Mouse (Mus musculus) forebrain, embryonic 13.5 days (tissue): ENCODE results near the gene Tmem138. TPM values are rescaled to one million over a fixed set of nuclear protein-coding genes. Genes with fewer than 3 reads are reported as not detected.
A peak's percentile ranks its signal among the peaks of the same experiment; 100 is the strongest.
"Not testable (repeated sequence)": the region's sequence is repeated elsewhere in the genome, so short reads cannot be mapped to it uniquely, and the experiment has no call there.

Experiments used
- ATAC-seq: fragments of 200-750 bp; cut with Nextera tagmentation; 2 replicates; pipeline ENCODE4 v1.8.0; 2017
- H3K27ac ChIP-seq: fragments of 300-500 bp; sonication (generic); 2 replicates; pipeline ENCODE4 v1.5.1; 2015; ENCODE audit warnings: inconsistent platforms, mild to moderate bottlenecking, moderate library complexity
- H3K27me3 ChIP-seq: fragments of 300-500 bp; sonication (generic); 2 replicates; pipeline ENCODE4 v1.6.1; 2015; ENCODE audit warnings: mild to moderate bottlenecking, inconsistent platforms
- H3K36me3 ChIP-seq: fragments of 300-500 bp; sonication (generic); 2 replicates; pipeline ENCODE4 v1.6.1; 2015; ENCODE audit warnings: mild to moderate bottlenecking, inconsistent platforms; ENCODE audit not compliant: poor library complexity, severe bottlenecking
- H3K4me1 ChIP-seq: fragments of 300-500 bp; sonication (generic); 2 replicates; pipeline ENCODE4 v1.6.1; 2015; ENCODE audit warnings: inconsistent platforms
- H3K4me2 ChIP-seq: fragments of 300-500 bp; sonication (generic); 2 replicates; pipeline ENCODE4 v1.6.1; 2015; ENCODE audit warnings: inconsistent platforms, mild to moderate bottlenecking, moderate library complexity
- H3K4me3 ChIP-seq: fragments of 300-500 bp; sonication (generic); 2 replicates; pipeline ENCODE4 v1.5.1; 2015; ENCODE audit warnings: mild to moderate bottlenecking, inconsistent platforms
- H3K9ac ChIP-seq: fragments of 300-500 bp; sonication (generic); 2 replicates; pipeline ENCODE4 v1.6.1; 2015; ENCODE audit warnings: mild to moderate bottlenecking, inconsistent platforms
- H3K9me3 ChIP-seq: fragments of 300-500 bp; sonication (generic); replicated peaks from 2 replicates; pipeline ENCODE4 v1.6.1; 2016; ENCODE audit warnings: inconsistent platforms
- WGBS: fragments of 180-500 bp; shearing (Covaris S2); methylation state at CpG from one replicate; pipeline ENCODE4 v1.1.7; 2015; 5-methylcytosine and 5-hydroxymethylcytosine counted together
- polyA plus RNA-seq: library from polyadenylated mRNA; unstranded; fragments of >200 nt; fragmentation: Nextera tagmentation; extraction: Ambion mirVana; gene quantifications from 2 replicates; pipeline ENCODE4 v1.2.1, GENCODE M21; 2015

Gene Tmem138
- polyA plus RNA-seq, 1 experiment from 2014 or later, result 44.7 TPM

GRCm38 (mm10) chr19:10562351-10562750, 14.8 kb downstream of the Tmem138 start:
- WGBS, result 60% methylated on average over 5 of the region's 5 CpGs
- no peaks in the 10 kb centered on the region for H3K4me1 ChIP-seq
- no peak for ATAC-seq
- no peak overlapping the region for H3K27ac ChIP-seq
- no peak overlapping the region for H3K9ac ChIP-seq
- no peaks in the 10 kb centered on the region for H3K9me3 ChIP-seq
- no peak overlapping the region for H3K4me2 ChIP-seq
- H3K27me3 ChIP-seq, result no peaks in the 10 kb centered on the region
- H3K36me3 ChIP-seq, result no peaks in the 10 kb centered on the region
- no peak overlapping the region for H3K4me3 ChIP-seq

DNA sequence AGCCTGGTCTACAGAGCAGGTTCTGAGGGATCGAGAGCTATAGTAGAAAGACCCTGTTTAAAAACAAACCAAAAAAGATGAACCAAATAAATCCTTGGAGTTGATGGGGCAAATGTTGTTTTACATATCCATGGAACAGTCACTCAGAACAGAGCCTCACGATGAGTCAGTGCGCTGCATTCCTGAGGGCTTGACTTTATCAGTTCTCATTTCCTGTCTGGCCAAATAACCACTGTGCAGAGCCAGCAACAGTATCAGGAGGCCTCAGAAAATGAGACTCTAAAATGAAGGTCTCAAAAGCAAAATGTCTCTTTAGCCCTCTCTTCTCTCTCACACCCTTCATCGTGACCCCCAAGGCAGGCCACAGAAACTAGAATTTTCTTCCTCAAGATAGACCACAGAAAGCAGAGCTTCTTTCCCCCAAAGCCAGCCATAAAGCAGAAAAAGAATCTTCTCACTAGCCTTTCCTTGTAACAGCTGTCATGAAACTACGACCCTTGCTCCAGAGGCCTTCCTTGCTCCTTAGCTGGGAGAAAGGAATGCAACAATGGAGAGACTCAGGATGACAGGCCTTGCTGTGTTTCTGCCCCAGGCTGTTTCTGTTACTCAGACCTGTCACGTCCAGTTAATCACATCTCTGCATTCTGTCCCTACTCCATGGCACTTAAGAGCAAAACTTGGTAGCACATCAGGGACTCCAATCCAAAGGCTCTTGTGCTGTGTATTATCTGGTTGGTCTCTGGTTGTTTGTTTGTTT, 15.4 kb downstream of the Tmem138 start:
- ATAC-seq, result no peak
- WGBS, result 76% methylated on average over 6 of the region's 6 CpGs
- H3K4me3 ChIP-seq, result no peak overlapping the region

DNA sequence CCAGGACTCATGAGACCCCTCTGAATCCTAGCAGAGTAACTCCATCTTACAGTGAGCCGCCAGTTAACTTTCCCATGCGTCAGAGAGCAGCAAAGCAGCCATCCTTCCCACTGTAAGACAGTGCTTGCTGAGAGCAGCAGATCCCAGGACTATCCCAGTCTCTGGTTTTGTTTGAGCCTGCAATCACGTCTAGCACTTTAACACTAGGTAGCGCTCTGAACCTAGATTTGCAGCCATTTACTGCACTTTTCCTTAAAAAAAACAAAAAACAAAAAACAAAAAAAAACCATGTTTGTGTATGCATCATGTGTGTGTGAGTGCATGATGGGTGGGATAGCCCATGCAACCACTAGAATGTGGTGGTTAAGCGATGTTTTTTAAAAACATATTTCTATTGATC, 17.1 kb downstream of the Tmem138 start:
- 39% methylated on average over 5 of the region's 5 CpGs for WGBS
- H3K9ac ChIP-seq, result no peak overlapping the region
- H3K36me3 ChIP-seq, result no peaks in the 10 kb centered on the region
- H3K4me3 ChIP-seq, result no peak overlapping the region
- no peak overlapping the region for H3K27ac ChIP-seq
- no peak overlapping the region for H3K4me2 ChIP-seq
- no peak for ATAC-seq
- H3K9me3 ChIP-seq, result no peaks in the 10 kb centered on the region
- peaks cover 9% of the 10 kb centered on the region for H3K4me1 ChIP-seq
- H3K27me3 ChIP-seq, result no peaks in the 10 kb centered on the region

More for the DNA sequence above, 15.4 kb downstream of the Tmem138 start:
- Histone ChIP-seq H3K4me1 (no peaks in the 10 kb centered on the region), H3K27ac (no peak overlapping the region), H3K9ac (no peak overlapping the region), H3K27me3 (no peaks in the 10 kb centered on the region), H3K4me2 (no peak overlapping the region), H3K9me3 (no peaks in the 10 kb centered on the region), H3K36me3 (no peaks in the 10 kb centered on the region)

GRCm38 (mm10) chr19:10557837-10558375, 19.3 kb downstream of the Tmem138 start:
- H3K4me3 ChIP-seq, H3K9ac ChIP-seq, H3K36me3 ChIP-seq, ATAC-seq, H3K27me3 ChIP-seq, H3K27ac ChIP-seq, H3K4me2 ChIP-seq, H3K9me3 ChIP-seq: not testable (repeated sequence)
- peaks cover 19% of the 10 kb centered on the region for H3K4me1 ChIP-seq
- 77% methylated on average over 4 of the region's 4 CpGs for WGBS

DNA sequence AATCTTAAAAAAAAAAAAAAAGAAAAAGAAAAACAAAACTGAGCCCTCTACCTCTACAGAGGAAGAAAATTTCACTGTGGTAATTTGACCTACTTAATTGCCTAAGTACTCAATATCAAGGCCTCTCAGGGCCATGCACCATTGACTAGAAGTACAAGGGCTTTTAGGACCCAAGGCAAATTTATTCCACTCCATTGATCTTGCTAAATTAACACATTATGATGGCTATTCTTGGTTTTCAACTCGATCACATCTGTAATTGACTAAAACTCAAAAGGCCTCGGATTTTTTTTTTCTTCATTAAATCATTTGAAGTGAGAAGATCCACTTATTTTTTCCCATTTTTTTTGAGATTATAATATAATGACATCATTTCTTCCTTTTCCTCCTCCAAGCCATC, 19.7 kb downstream of the Tmem138 start:
- Histone ChIP-seq H3K9me3 (no peaks in the 10 kb centered on the region), H3K27me3 (no peaks in the 10 kb centered on the region), H3K4me3 (no peak overlapping the region), H3K4me2 (no peak overlapping the region), H3K36me3 (peaks cover 9% of the 10 kb centered on the region), H3K9ac (no peak overlapping the region), H3K4me1 (peaks cover 19% of the 10 kb centered on the region), H3K27ac (no peak overlapping the region)
- no peak for ATAC-seq
- WGBS, result 67% methylated on average over 2 of the region's 2 CpGs

GRCm38 (mm10) chr19:10557001-10557400, 20.2 kb downstream of the Tmem138 start:
- ATAC-seq, result no peak
- Histone ChIP-seq H3K27ac (no peak overlapping the region), H3K27me3 (no peaks in the 10 kb centered on the region), H3K4me1 (peaks cover 19% of the 10 kb centered on the region), H3K9me3 (no peaks in the 10 kb centered on the region), H3K9ac (no peak overlapping the region), H3K4me2 (no peak overlapping the region), H3K4me3 (no peak overlapping the region), H3K36me3 (peaks cover 13% of the 10 kb centered on the region)
- 71% methylated on average over 2 of the region's 2 CpGs for WGBS

- under 1% methylated on average over 43 of the region's 43 CpGs for WGBS
- peak within 1 kb of the TSS; percentile 70 for H3K9ac ChIP-seq
- H3K27me3 ChIP-seq, result no peaks in the 10 kb centered on the region
- ATAC-seq, result peak; percentile 99
- peak within 1 kb of the TSS; percentile 62 for H3K27ac ChIP-seq
- H3K9me3 ChIP-seq, result no peaks in the 10 kb centered on the region
- H3K4me3 ChIP-seq, result peak within 1 kb of the TSS; percentile 63
- peaks cover 19% of the 10 kb centered on the region for H3K4me1 ChIP-seq
- peaks cover 25% of the 10 kb centered on the region for H3K36me3 ChIP-seq
- peak within 1 kb of the TSS; percentile 83 for H3K4me2 ChIP-seq
Measured at GRCm38 (mm10) chr19:10555624-10556510, 21.3 kb downstream of the Tmem138 start, which contains the start of gene Tmem216. Tmem216 (minus strand) TSS chr19:10556238.

DNA sequence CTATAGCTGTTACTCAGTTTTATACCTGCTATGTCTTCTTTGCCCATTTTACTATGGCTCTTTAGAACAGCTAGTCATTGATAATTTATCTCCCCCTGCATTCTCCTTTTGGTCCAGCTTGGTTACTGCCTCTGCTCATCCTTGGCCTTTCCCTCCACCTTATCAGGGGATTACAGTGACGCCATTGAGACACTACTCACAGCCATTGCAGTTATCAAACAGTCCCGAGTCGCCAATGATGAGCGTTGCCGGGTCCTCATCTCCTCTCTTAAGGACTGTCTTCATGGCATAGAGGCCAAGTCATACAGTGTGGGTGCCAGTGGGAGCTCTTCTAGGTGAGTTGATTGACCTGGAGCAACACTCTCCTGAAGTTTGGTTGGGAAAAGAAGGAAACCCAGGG, 37.7 kb downstream of the Tmem138 start:
- no peak overlapping the region for H3K27ac ChIP-seq
- H3K4me3 ChIP-seq, result no peak overlapping the region
- no peaks in the 10 kb centered on the region for H3K27me3 ChIP-seq
- no peak for ATAC-seq
- H3K36me3 ChIP-seq, result peaks cover 89% of the 10 kb centered on the region
- H3K9me3 ChIP-seq, result no peaks in the 10 kb centered on the region
- no peaks in the 10 kb centered on the region for H3K4me1 ChIP-seq
- H3K4me2 ChIP-seq, result no peak overlapping the region
- WGBS, result 97% methylated on average over 5 of the region's 5 CpGs
- H3K9ac ChIP-seq, result no peak overlapping the region

- H3K27ac ChIP-seq, result no peak overlapping the region
- no peak overlapping the region for H3K4me3 ChIP-seq
- 89% methylated on average over 1 of the region's 1 CpGs for WGBS
Measured at GRCm38 (mm10) chr19:10530082-10530481, 47.1 kb downstream of the Tmem138 start.

DNA sequence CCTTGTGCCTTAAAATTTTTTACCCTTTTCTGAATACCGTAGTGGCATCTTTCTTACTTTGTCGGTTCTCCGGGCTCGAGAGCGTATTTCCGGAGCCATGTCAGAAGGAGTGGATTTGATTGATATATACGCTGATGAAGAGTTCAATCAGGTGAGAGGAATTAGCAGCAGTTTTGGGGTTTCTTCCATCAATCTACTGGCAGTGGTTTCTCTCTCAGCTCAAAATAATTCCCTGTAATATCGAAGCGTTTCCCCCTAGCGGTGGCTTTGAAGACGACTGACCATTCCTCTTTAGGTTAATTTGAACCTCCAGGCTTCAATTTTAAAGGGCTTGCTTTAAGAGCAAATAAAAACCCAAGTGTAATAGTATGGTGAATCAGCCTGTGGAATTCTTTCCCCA, 51.3 kb downstream of the Tmem138 start, which contains the start of gene Sdhaf2:
Gene Sdhaf2 (minus strand): TSS at position 233 of the 400 bp plus-strand sequence.
- Histone ChIP-seq H3K4me2 (peak within 1 kb of the TSS; percentile 79), H3K4me3 (peak within 1 kb of the TSS; percentile 98), H3K4me1 (peaks cover 35% of the 10 kb centered on the region), H3K36me3 (peaks cover 29% of the 10 kb centered on the region), H3K27ac (peak within 1 kb of the TSS; percentile 98), H3K9ac (peak within 1 kb of the TSS; percentile 99), H3K27me3 (no peaks in the 10 kb centered on the region), H3K9me3 (no peaks in the 10 kb centered on the region)
- WGBS, result under 1% methylated on average over 11 of the region's 11 CpGs
- ATAC-seq, result no peak

More at GRCm38 (mm10) chr19:10530082-10530481, 47.1 kb downstream of the Tmem138 start:
- no peak overlapping the region for H3K9ac ChIP-seq
- ATAC-seq, result no peak
- no peaks in the 10 kb centered on the region for H3K9me3 ChIP-seq
- H3K4me1 ChIP-seq, result peaks cover 21% of the 10 kb centered on the region
- no peaks in the 10 kb centered on the region for H3K27me3 ChIP-seq
- no peak overlapping the region for H3K4me2 ChIP-seq
- H3K36me3 ChIP-seq, result peaks cover 65% of the 10 kb centered on the region

GRCm38 (mm10) chr19:10525106-10525901, 51.9 kb downstream of the Tmem138 start, which contains the start of gene Cpsf7:
Cpsf7 (plus strand) TSS chr19:10525266.
- Histone ChIP-seq H3K4me2 (peak within 1 kb of the TSS; percentile 79), H3K9ac (peak within 1 kb of the TSS; percentile 99), H3K27ac (peak within 1 kb of the TSS; percentile 98), H3K9me3 (no peaks in the 10 kb centered on the region), H3K27me3 (no peaks in the 10 kb centered on the region), H3K4me1 (peaks cover 35% of the 10 kb centered on the region), H3K4me3 (peak within 1 kb of the TSS; percentile 98), H3K36me3 (peaks cover 23% of the 10 kb centered on the region)
- ATAC-seq, result peak; percentile 95
- WGBS, result under 1% methylated on average over 45 of the region's 93 CpGs
